Mouse (Mus musculus): ENCODE results near the gene Fap. TPM values are rescaled to one million over a fixed set of nuclear protein-coding genes. Genes with fewer than 3 reads are reported as not detected.

The Fap gene
- polyA plus RNA-seq, 1 experiment from 2014 or later: 11.7 TPM

- DNase-seq (ENCODE audit: low spot score): no peak
- no peak for ATAC-seq (ENCODE audit: insufficient read depth, low FRiP score, low TSS enrichment)
- 92% methylated on average over 15 of the region's 15 CpGs for WGBS
Measured at GRCm38 (mm10) chr2:62513477-62513876, 60.4 kb downstream of the Fap start.

GRCm38 (mm10) chr2:62507130-62507529 lies 66.7 kb downstream of the Fap start:
- Histone ChIP-seq H3K27me3 (ENCODE audit: control insufficient read depth, insufficient read depth, low read length) (no peaks in the 10 kb centered on the region), H3K4me2 (ENCODE audit: low read depth) (no peak overlapping the region), H3K4me1 (ENCODE audit: control insufficient read depth, insufficient read depth, low read length) (no peaks in the 10 kb centered on the region), H3K4me3 (ENCODE audit: low read depth, low read length) (no peak overlapping the region), H3K36me3 (ENCODE audit: control insufficient read depth, insufficient read depth, low read length) (no peaks in the 10 kb centered on the region), H3K27ac (ENCODE audit: low read depth, low read length) (no peak overlapping the region), H3K9me3 (ENCODE audit: control insufficient read depth, low read length) (no peaks in the 10 kb centered on the region), H3K9ac (ENCODE audit: low read length) (no peak overlapping the region)
- 90% methylated on average over 5 of the region's 5 CpGs for WGBS
- no peak for ATAC-seq (ENCODE audit: insufficient read depth, low FRiP score, low TSS enrichment)
- no peak for DNase-seq (ENCODE audit: low spot score)

More at GRCm38 (mm10) chr2:62513477-62513876, 60.4 kb downstream of the Fap start:
- H3K4me2 ChIP-seq (ENCODE audit: low read depth): no peak overlapping the region
- no peak overlapping the region for H3K27ac ChIP-seq (ENCODE audit: low read depth, low read length)
- no peak overlapping the region for H3K9ac ChIP-seq (ENCODE audit: low read length)
- H3K4me3 ChIP-seq (ENCODE audit: low read depth, low read length): no peak overlapping the region
- H3K36me3 ChIP-seq (ENCODE audit: control insufficient read depth, insufficient read depth, low read length): no peaks in the 10 kb centered on the region
- H3K27me3 ChIP-seq (ENCODE audit: control insufficient read depth, insufficient read depth, low read length): no peaks in the 10 kb centered on the region
- H3K4me1 ChIP-seq (ENCODE audit: control insufficient read depth, insufficient read depth, low read length): no peaks in the 10 kb centered on the region
- H3K9me3 ChIP-seq (ENCODE audit: control insufficient read depth, low read length): no peaks in the 10 kb centered on the region

- 34% methylated on average over 2 of the region's 2 CpGs for WGBS
- H3K9ac ChIP-seq (ENCODE audit: low read length): no peak overlapping the region
- DNase-seq (ENCODE audit: low spot score): no peak
- H3K4me2 ChIP-seq (ENCODE audit: low read depth): no peak overlapping the region
- ATAC-seq (ENCODE audit: insufficient read depth, low FRiP score, low TSS enrichment): no peak
- H3K36me3 ChIP-seq (ENCODE audit: control insufficient read depth, insufficient read depth, low read length): no peaks in the 10 kb centered on the region
- no peaks in the 10 kb centered on the region for H3K9me3 ChIP-seq (ENCODE audit: control insufficient read depth, low read length)
- H3K27ac ChIP-seq (ENCODE audit: low read depth, low read length): no peak overlapping the region
- H3K4me3 ChIP-seq (ENCODE audit: low read depth, low read length): no peak overlapping the region
- no peaks in the 10 kb centered on the region for H3K27me3 ChIP-seq (ENCODE audit: control insufficient read depth, insufficient read depth, low read length)
- H3K4me1 ChIP-seq (ENCODE audit: control insufficient read depth, insufficient read depth, low read length): no peaks in the 10 kb centered on the region
Measured at GRCm38 (mm10) chr2:62506441-62506840, 67.4 kb downstream of the Fap start.

- Histone ChIP-seq H3K27ac (ENCODE audit: low read depth, low read length) (no peak overlapping the region), H3K4me1 (ENCODE audit: control insufficient read depth, insufficient read depth, low read length) (no peaks in the 10 kb centered on the region), H3K4me3 (ENCODE audit: low read depth, low read length) (no peak overlapping the region), H3K27me3 (ENCODE audit: control insufficient read depth, insufficient read depth, low read length) (no peaks in the 10 kb centered on the region), H3K9ac (ENCODE audit: low read length) (no peak overlapping the region), H3K9me3 (ENCODE audit: control insufficient read depth, low read length) (no peaks in the 10 kb centered on the region), H3K4me2 (ENCODE audit: low read depth) (no peak overlapping the region), H3K36me3 (ENCODE audit: control insufficient read depth, insufficient read depth, low read length) (no peaks in the 10 kb centered on the region)
- ATAC-seq (ENCODE audit: insufficient read depth, low FRiP score, low TSS enrichment) (no peak), DNase-seq (ENCODE audit: low spot score) (no peak)
- 84% methylated on average over 4 of the region's 4 CpGs for WGBS
Measured at GRCm38 (mm10) chr2:62504269-62504796, 69.5 kb downstream of the Fap start.

DNA sequence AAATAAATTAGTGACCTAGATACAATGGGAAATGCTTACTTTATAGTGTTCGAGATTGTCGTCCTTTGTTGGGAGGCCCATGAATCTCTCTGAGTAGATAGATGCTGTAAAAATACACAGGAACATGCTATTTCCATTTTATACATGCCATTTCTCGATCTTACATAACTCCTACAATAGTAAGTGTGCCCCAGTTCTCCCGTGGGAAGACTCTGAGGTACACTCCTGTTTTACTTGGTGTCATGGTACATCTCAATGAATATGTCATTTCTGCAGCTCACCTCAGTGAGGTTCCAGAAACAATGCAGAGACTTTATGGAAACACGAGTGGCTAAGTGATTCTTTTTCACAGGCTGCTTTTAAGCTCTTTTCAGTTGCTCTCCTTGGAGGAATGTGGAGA lies 70.5 kb downstream of the Fap start:
- WGBS: 80% methylated on average over 5 of the region's 5 CpGs
- no peak for DNase-seq (ENCODE audit: low spot score)
- Histone ChIP-seq H3K4me2 (ENCODE audit: low read depth) (no peak overlapping the region), H3K9ac (ENCODE audit: low read length) (no peak overlapping the region), H3K4me3 (ENCODE audit: low read depth, low read length) (no peak overlapping the region), H3K4me1 (ENCODE audit: control insufficient read depth, insufficient read depth, low read length) (no peaks in the 10 kb centered on the region), H3K9me3 (ENCODE audit: control insufficient read depth, low read length) (no peaks in the 10 kb centered on the region), H3K27me3 (ENCODE audit: control insufficient read depth, insufficient read depth, low read length) (no peaks in the 10 kb centered on the region), H3K27ac (ENCODE audit: low read depth, low read length) (no peak overlapping the region), H3K36me3 (ENCODE audit: control insufficient read depth, insufficient read depth, low read length) (no peaks in the 10 kb centered on the region)
- no peak for ATAC-seq (ENCODE audit: insufficient read depth, low FRiP score, low TSS enrichment)

DNA sequence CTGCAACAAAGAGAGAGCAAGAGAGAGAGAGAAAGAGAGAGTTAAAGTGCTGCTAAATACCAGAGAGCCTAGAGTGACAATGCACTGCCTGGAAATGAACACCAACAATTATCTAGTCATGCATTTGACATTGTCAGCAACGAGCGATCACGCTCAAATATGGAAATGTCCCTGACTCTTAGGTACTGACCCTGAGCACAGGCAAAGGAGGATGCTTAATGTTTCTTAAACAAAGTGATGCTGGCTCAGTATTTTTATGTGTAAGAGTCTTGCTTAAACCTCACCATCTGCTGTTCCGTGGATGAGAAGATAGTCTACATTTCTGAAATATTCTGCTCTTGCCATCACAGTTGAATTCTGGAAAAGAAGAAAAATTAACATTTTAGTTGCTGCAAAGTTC lies 71.4 kb downstream of the Fap start:
- no peak overlapping the region for H3K9ac ChIP-seq (ENCODE audit: low read length)
- ATAC-seq (ENCODE audit: insufficient read depth, low FRiP score, low TSS enrichment) (no peak), DNase-seq (ENCODE audit: low spot score) (no peak)
- H3K27ac ChIP-seq (ENCODE audit: low read depth, low read length): no peak overlapping the region
- 86% methylated on average over 4 of the region's 4 CpGs for WGBS
- no peaks in the 10 kb centered on the region for H3K4me1 ChIP-seq (ENCODE audit: control insufficient read depth, insufficient read depth, low read length)
- no peak overlapping the region for H3K4me3 ChIP-seq (ENCODE audit: low read depth, low read length)
- no peaks in the 10 kb centered on the region for H3K27me3 ChIP-seq (ENCODE audit: control insufficient read depth, insufficient read depth, low read length)
- no peak overlapping the region for H3K4me2 ChIP-seq (ENCODE audit: low read depth)
- H3K36me3 ChIP-seq (ENCODE audit: control insufficient read depth, insufficient read depth, low read length): no peaks in the 10 kb centered on the region
- H3K9me3 ChIP-seq (ENCODE audit: control insufficient read depth, low read length): no peaks in the 10 kb centered on the region

DNA sequence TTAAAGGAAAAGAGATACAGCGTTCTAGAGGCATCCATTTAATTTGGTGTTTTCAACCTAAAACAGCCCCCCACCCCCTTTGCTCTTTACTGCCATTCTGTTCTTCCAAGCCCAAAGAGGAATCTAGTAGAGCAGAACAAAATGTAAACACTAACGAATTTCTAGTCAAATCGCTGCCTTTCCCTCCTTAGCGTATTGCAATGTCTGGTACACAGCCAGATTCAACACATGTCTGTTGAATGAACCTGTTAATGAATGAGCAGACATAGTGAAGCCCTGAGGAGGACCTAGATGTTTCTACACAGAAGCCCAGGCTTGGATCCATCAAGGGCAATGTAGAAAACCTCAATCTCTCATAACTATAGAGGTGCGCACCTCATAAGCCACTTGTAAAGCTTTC lies 75.1 kb downstream of the Fap start:
- H3K4me2 ChIP-seq (ENCODE audit: low read depth): no peak overlapping the region
- no peaks in the 10 kb centered on the region for H3K27me3 ChIP-seq (ENCODE audit: control insufficient read depth, insufficient read depth, low read length)
- DNase-seq (ENCODE audit: low spot score) (no peak), ATAC-seq (ENCODE audit: insufficient read depth, low FRiP score, low TSS enrichment) (no peak)
- H3K36me3 ChIP-seq (ENCODE audit: control insufficient read depth, insufficient read depth, low read length): no peaks in the 10 kb centered on the region
- no peak overlapping the region for H3K9ac ChIP-seq (ENCODE audit: low read length)
- H3K27ac ChIP-seq (ENCODE audit: low read depth, low read length): no peak overlapping the region
- WGBS: 93% methylated on average over 5 of the region's 5 CpGs
- H3K4me1 ChIP-seq (ENCODE audit: control insufficient read depth, insufficient read depth, low read length): no peaks in the 10 kb centered on the region
- H3K9me3 ChIP-seq (ENCODE audit: control insufficient read depth, low read length): no peaks in the 10 kb centered on the region
- no peak overlapping the region for H3K4me3 ChIP-seq (ENCODE audit: low read depth, low read length)

- WGBS: 93% methylated on average over 4 of the region's 4 CpGs
- no peak for ATAC-seq (ENCODE audit: insufficient read depth, low FRiP score, low TSS enrichment)
- Histone ChIP-seq H3K36me3 (ENCODE audit: control insufficient read depth, insufficient read depth, low read length) (no peaks in the 10 kb centered on the region), H3K4me1 (ENCODE audit: control insufficient read depth, insufficient read depth, low read length) (no peaks in the 10 kb centered on the region), H3K27ac (ENCODE audit: low read depth, low read length) (no peak overlapping the region), H3K9me3 (ENCODE audit: control insufficient read depth, low read length) (no peaks in the 10 kb centered on the region), H3K4me3 (ENCODE audit: low read depth, low read length) (no peak overlapping the region), H3K27me3 (ENCODE audit: control insufficient read depth, insufficient read depth, low read length) (no peaks in the 10 kb centered on the region), H3K4me2 (ENCODE audit: low read depth) (no peak overlapping the region), H3K9ac (ENCODE audit: low read length) (no peak overlapping the region)
- no peak for DNase-seq (ENCODE audit: low spot score)
Measured at GRCm38 (mm10) chr2:62498086-62498485, 75.8 kb downstream of the Fap start.

DNA sequence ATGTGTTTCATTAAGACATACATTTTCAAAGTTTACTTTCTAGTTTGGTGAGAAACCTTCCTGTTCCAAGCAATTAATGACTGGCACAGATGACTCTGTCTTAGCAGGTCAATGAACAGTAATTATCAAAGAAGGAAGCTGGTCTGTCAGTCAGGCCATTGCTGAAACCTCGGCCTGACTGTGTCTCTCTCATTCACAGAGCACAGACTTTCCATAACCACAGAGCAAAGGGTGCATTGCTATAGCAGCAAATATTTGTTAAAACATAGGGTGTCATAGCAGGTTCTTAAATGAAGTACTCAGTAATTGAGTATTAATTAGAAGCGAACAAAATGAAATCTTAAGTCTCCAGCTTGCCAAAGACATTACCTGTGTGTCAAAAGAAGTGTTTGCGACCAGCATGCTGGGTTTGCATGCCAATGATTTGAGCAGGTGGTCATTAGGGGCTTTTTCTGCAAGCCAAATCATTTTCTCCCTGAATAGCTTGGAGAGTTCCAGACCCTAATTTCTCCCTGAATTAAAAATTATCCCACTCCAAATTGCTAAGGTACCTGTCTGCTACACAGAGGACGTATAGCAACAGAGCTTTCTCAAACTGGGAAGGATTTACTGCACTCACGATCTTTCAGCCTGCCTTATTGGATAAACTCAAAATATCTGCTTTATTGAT lies 76.4 kb downstream of the Fap start:
- WGBS: 82% methylated on average over 5 of the region's 5 CpGs
- no peaks in the 10 kb centered on the region for H3K27me3 ChIP-seq (ENCODE audit: control insufficient read depth, insufficient read depth, low read length)
- H3K4me3 ChIP-seq (ENCODE audit: low read depth, low read length): no peak overlapping the region
- DNase-seq (ENCODE audit: low spot score) (no peak), ATAC-seq (ENCODE audit: insufficient read depth, low FRiP score, low TSS enrichment) (no peak)
- H3K4me2 ChIP-seq (ENCODE audit: low read depth): no peak overlapping the region
- H3K27ac ChIP-seq (ENCODE audit: low read depth, low read length): no peak overlapping the region
- no peaks in the 10 kb centered on the region for H3K9me3 ChIP-seq (ENCODE audit: control insufficient read depth, low read length)
- no peaks in the 10 kb centered on the region for H3K36me3 ChIP-seq (ENCODE audit: control insufficient read depth, insufficient read depth, low read length)
- no peaks in the 10 kb centered on the region for H3K4me1 ChIP-seq (ENCODE audit: control insufficient read depth, insufficient read depth, low read length)
- H3K9ac ChIP-seq (ENCODE audit: low read length): no peak overlapping the region

All from neural tube, embryonic 11.5 days (tissue).